Mouse (Mus musculus) lung, adult 10 weeks (tissue): ENCODE data around the gene Rnf187. TPM values are rescaled to one million over a fixed set of nuclear protein-coding genes. Genes with fewer than 3 reads are reported as not detected.

ENCODE experiments used
- polyA plus RNA-seq: library from polyadenylated mRNA; stranded (reverse); fragments of 350-450 nt; fragmentation: Illumina TruSeq; extraction: RNeasy Lipid Tissue Mini Kit (QIAGEN cat#74804); gene quantifications from one replicate; pipeline ENCODE4 v1.2.3, GENCODE M21; 2014; ENCODE audit warnings: low read depth, low replicate concordance; ENCODE audit not compliant: insufficient read depth

Rnf187 gene
- polyA plus RNA-seq, result 90.0 TPM

DNA sequence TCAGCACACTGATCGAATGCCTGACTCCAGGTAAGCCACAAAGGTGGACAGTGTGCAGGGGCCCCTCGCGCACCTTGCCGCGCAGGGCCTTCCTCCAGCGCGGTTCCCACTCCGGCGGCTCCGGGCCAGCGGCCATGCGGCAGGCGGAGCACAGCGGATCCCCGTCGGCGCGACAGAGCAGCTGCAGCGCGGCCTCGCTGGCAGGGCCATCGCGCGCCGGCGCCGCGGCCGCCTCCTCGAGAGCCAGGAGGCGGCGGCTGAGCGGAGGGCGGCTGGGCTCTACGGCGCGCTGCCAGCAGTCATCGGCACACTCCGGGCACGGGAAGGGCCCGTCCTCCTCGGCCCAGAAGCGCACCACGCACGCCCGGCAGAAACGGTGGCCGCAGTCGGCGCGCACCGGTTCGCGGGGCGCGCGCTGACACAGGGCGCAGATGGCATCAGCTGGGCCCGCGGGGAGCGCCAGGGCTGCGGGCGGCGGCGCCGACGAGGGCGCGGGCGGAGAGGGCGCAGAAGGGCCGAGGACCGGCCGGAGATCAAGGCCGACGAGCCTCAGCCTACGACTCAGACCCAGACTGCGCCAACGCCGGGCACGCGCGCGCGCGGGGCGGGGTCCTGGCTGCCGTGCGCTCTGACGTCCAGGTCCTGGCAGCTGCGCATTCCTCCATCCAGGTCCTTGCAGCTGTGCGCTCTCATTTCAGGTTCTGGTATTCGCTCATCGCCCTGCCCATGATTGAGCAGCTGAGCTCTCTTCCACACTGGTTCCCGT lies at the start of gene Rnf187:
Gene Rnf187 (minus strand): TSS at position 595 of the 766 bp plus-strand sequence.

DNA sequence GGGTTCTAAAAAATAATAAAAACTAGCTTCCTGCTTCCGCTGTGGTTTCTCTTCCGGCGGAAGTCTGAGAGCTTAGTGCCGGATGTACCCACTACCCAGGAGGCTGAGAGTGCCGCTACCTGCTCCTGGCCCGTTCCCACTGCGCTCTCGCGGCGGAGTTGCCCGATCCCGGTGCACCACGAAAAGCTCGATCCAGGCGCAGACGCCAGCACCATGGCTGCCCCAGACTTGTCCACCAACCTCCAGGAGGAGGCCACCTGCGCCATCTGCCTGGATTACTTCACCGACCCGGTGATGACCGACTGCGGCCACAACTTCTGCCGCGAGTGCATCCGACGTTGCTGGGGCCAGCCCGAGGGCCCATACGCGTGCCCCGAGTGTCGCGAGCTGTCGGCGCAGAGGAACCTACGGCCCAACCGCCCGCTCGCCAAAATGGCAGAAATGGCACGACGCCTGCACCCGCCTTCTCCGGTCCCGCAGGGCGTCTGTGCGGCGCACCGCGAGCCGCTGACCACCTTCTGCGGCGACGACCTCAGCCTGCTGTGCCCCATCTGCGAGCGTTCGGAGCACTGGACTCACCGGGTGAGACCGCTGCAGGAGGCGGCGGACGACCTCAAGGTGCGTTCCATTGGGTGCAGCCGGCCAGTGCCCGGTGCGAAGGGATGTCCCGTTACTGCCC lies 39.5 kb upstream of the Rnf187 start, which contains the start of gene Trim11:
Gene Trim11 (plus strand): TSS at position 67 of the 679 bp plus-strand sequence.

DNA sequence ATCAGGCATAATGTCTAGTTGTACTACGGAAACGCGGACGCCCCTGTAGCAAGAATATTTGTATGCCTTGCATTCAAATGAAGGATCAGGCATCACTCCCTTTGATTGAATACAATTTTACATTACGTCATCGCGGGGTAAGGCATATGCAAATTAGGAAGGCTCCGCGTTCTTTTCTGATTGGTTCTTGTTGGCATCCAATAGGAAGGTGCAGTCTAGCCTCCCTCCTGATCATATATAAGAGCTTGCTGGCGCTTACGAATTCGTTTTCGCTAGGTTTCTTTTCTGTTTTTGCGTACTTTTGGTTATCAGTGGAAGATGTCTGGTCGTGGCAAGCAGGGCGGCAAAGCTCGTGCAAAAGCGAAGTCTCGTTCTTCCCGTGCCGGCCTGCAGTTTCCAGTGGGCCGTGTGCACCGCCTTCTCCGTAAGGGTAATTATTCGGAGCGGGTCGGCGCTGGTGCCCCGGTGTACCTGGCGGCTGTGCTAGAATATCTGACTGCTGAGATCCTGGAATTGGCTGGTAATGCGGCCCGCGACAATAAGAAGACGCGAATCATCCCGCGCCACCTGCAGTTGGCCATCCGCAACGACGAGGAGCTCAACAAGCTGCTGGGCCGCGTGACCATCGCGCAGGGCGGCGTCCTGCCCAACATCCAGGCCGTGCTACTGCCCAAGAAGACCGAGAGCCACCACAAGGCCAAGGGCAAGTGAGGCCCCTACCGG lies 15.9 kb upstream of the Rnf187 start, which contains the start of the genes Hist3h2a and Trim17:
Gene Hist3h2a (plus strand): TSS at position 266 of the 723 bp plus-strand sequence.
Gene Trim17 (plus strand): TSS at position 266 of the 723 bp plus-strand sequence.

DNA sequence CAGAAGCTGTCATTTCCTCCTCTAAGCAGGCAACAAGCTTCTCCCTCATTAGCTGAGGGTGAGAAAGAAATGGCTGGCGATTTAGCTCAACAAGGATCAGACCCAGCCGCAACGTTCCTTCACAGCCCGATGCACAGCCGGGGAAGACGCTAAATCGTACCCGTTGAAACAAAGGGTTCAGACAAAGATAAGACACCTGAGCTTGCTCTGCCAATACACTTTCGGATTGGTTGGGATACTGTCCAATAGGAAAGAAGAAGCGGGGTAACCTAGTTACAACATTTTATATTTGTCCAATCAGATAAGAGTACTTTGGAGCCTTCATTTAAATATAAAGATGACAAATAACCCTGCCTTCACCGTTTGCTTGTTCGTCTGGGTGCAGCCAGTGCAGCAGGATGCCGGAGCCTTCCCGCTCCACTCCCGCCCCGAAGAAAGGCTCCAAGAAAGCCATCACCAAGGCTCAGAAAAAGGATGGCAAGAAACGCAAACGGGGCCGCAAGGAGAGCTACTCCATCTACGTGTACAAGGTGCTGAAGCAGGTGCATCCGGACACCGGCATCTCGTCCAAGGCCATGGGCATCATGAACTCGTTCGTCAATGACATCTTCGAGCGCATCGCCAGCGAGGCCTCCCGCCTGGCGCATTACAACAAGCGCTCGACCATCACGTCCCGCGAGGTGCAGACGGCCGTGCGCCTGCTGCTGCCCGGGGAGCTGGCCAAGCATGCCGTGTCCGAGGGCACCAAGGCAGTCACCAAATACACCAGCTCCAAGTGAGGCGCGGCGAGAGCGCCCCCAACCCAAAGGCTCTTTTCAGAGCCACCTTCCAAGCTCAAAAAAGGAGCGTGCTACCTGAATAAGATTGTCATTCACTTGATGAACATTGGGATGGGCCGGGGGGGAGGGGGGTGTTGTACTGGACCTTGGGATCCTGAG lies 10.1 kb upstream of the Rnf187 start, which contains the start of gene Hist3h2ba:
Gene Hist3h2ba (plus strand): TSS at position 379 of the 938 bp plus-strand sequence.

DNA sequence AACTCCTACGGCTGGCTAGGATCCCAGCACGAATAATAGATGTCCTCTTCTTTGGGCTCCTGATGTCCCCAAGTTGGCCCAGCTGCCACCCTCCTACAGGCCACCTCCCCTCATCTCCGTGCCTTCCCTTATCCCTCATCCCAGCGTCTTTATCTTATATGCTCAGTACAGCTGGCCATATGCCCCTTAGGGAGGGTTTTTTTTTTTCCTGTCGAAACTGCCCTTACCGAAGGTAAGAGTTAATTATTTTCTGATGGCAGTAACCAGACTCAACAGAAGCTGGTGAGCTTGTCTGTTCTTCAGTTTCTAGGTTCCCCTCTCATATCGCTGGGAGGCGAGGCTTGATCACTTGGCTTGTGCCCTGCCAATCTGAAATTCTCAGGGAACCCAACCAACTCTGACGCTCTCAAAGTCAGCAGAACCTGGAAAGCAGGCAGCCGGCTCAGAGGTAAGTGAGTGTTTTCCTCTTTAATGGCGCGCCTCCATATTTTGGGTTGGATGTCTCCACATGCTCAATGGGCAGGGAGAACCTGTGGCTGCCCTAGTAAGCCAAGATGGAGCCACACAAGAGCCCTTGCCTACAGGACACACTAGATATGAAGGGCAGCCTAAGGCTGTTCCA lies 20.9 kb downstream of the Rnf187 start, which contains the start of gene Btnl10:
Gene Btnl10 (plus strand): TSS at position 164 of the 622 bp plus-strand sequence.

DNA sequence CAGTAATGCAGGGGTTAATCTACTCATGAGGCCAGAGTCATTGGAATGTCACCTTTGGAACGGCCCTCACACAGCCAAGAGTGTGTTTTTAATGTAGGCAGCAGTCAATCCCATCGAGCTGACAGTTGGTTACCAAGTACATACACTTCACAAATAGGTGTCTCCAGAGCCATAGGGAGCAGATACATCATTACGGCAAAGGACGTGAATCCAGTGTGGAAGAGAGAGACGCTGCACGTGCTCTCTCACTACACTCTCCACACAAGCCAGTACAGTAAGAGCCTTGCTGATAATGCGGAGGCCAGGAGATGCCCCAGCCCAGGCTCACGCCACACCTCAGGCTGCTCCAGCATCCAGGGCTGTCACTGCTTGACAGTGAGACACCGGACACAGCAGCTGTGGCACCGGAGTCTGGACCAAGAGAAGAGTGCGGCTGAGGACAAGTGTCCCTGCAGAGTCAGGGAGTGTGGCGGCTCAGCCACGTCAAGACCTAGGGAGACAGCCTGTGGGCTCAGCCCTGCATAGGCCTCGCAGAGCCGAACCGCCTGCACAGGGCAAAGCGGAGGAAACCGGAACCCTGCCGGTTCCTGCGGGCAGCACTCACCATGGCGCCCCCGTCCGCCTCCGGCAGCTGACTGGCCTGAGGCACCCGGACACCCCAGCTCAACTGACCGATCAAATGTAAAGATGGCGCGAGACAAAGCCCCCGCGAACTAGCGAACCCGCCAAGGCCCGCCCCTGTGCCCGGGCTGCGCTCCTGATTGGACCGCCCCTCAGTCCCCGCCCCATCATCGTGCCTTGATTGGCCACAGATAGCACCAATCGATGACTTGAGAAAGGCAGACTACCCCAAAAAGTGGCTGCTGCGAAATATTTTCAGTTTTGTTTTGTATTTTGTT lies 35.0 kb downstream of the Rnf187 start, which contains the start of gene Zfp39:
Gene Zfp39 (minus strand): TSS at position 715 of the 899 bp plus-strand sequence.

Other genes starting within 250 kb of the Rnf187 start
- not detected for gene Olfr319, start 239.8 kb downstream of the Rnf187 start, polyA plus RNA-seq
- not detected for gene Olfr318, start 214.9 kb downstream of the Rnf187 start, polyA plus RNA-seq
- not detected for gene Olfr317, start 199.7 kb downstream of the Rnf187 start, polyA plus RNA-seq
- not detected for gene Olfr316, start 186.2 kb downstream of the Rnf187 start, polyA plus RNA-seq
- not detected for gene Olfr315, start 165.7 kb downstream of the Rnf187 start, polyA plus RNA-seq
- not detected for gene Olfr314, start 156.0 kb downstream of the Rnf187 start, polyA plus RNA-seq
- gene Fam183b, start 137.0 kb downstream of the Rnf187 start, polyA plus RNA-seq, result 84.0 TPM
- not detected for gene Olfr313, start 123.9 kb downstream of the Rnf187 start, polyA plus RNA-seq
- not detected for gene Olfr312, start 109.7 kb downstream of the Rnf187 start, polyA plus RNA-seq
- not detected for gene Olfr311, start 99.7 kb downstream of the Rnf187 start, polyA plus RNA-seq
- gene Gm12258, start 91.8 kb downstream of the Rnf187 start, polyA plus RNA-seq, result 3.1 TPM
- gene 2810021J22Rik, start 71.7 kb downstream of the Rnf187 start, polyA plus RNA-seq, result 1.4 TPM
- gene Zfp39, start 34.7 kb downstream of the Rnf187 start, polyA plus RNA-seq, result 2.5 TPM
- not detected for gene Btnl10, start 21.0 kb downstream of the Rnf187 start, polyA plus RNA-seq
- gene Hist3h2ba, start 10.0 kb upstream of the Rnf187 start, polyA plus RNA-seq, result 3.0 TPM
- 17.1 TPM for gene Hist3h2a, start 15.8 kb upstream of the Rnf187 start, polyA plus RNA-seq
- 0.25 TPM for gene Trim17, start 15.8 kb upstream of the Rnf187 start, polyA plus RNA-seq
- 15.2 TPM for gene Trim11, start 39.2 kb upstream of the Rnf187 start, polyA plus RNA-seq
- 2.4 TPM for gene Obscn, start 197.5 kb upstream of the Rnf187 start, polyA plus RNA-seq
- 3.3 TPM for gene Iba57, start 224.8 kb upstream of the Rnf187 start, polyA plus RNA-seq
- gene Gjc2, start 244.3 kb upstream of the Rnf187 start, polyA plus RNA-seq, result 1.6 TPM